Comparison of ENCODE assay signal across 26 mouse cellular contexts in genomic region chr19:4747631-4748312, GRCm38 (mm10). TPM values are rescaled to one million over a fixed set of nuclear protein-coding genes. Genes with fewer than 3 reads are reported as not detected.
DNase-seq lines count a peak whose midpoint lies in the region; ATAC-seq lines count a peak whose summit lies in the region.
"Had no signal": no experiment of that assay in that cellular context is flagged by ENCODE, and none has a peak within 500 bp of the region (broad histone marks: within the 10 kb centered on the region; RNA-seq: fewer than 3 reads in every experiment).

No protein-coding gene starts in this region.

- 88% methylated on average over 9 of the region's 9 CpGs for WGBS in heart, embryonic 13.5 days

- no peaks in the 10 kb centered on the region for H3K36me3 ChIP-seq in heart, embryonic 13.5 days
- H3K36me3 ChIP-seq: stomach, embryonic 15.5 days had no signal

- H3K27me3 ChIP-seq in heart, embryonic 13.5 days (replicated peaks): no peaks in the 10 kb centered on the region
- H3K27me3 ChIP-seq: embryonic facial prominence, embryonic 12.5 days; stomach, embryonic 15.5 days had no signal

- H3K9ac ChIP-seq in heart, embryonic 13.5 days: peak overlapping the region; percentile 47; the same call in 1 of the 2 replicates
- H3K9ac ChIP-seq: embryonic facial prominence, embryonic 12.5 days; hindbrain, embryonic 14.5 days; liver, embryonic 14.5 days; stomach, embryonic 15.5 days had no signal

- DNase-seq in cerebellum, postnatal 10 days: peak; percentile 49 to 58
- no peak for DNase-seq in cerebellum, adult 11 months
- no peak for DNase-seq in heart, adult 9 months (ENCODE audit: low spot score in 2 of 2)
- DNase-seq in cerebellum, postnatal 14 days: peak; percentile 50 to 63
- peak; percentile 48 to 61 for DNase-seq in cerebellum, postnatal 36 days
- DNase-seq: adrenal gland, adult 2 months; adrenal gland, postnatal 36 days; B cell, adult 2 months; embryo, embryonic 11 days; kidney, adult 9 months; kidney, postnatal 10 days; layer of hippocampus, postnatal 36 days; left cerebral cortex, postnatal 4 days; liver; lung, adult 2 months; lung, postnatal 10 days; midbrain, embryonic 14.5 days had no signal

- H3K4me1 ChIP-seq in heart, embryonic 13.5 days: peaks cover 8% of the 10 kb centered on the region
- H3K4me1 ChIP-seq: stomach, embryonic 15.5 days had no signal

- no peak for ATAC-seq in heart, embryonic 13.5 days (ENCODE audit: extremely low read depth, insufficient number of reproducible peaks, low FRiP score, low TSS enrichment)
- ATAC-seq: forebrain, embryonic 14.5 days; intestine, postnatal 0 days had no signal

- H3K9me3 ChIP-seq in heart, embryonic 13.5 days: no peaks in the 10 kb centered on the region
- H3K9me3 ChIP-seq: embryonic facial prominence, embryonic 12.5 days; stomach, embryonic 15.5 days had no signal

- H3K4me2 ChIP-seq in heart, embryonic 13.5 days: no peak overlapping the region
- H3K4me2 ChIP-seq: embryonic facial prominence, embryonic 12.5 days; hindbrain, embryonic 14.5 days; stomach, embryonic 15.5 days had no signal

- H3K27ac ChIP-seq in heart, embryonic 13.5 days (replicated peaks): no peak overlapping the region
- H3K27ac ChIP-seq: embryonic facial prominence, embryonic 12.5 days; heart, adult 2 months; hindbrain, embryonic 14.5 days; liver, embryonic 14.5 days; stomach, embryonic 15.5 days had no signal

- H3K4me3 ChIP-seq in heart, embryonic 13.5 days: no peak overlapping the region
- H3K4me3 ChIP-seq: embryonic facial prominence, embryonic 12.5 days; heart, adult 2 months; stomach, embryonic 15.5 days had no signal

RNA-seq across cellular contexts. Expression of gene Rbm4b, which starts 8.5 kb away (rescaled TPM):
- 36.1 and 40.6 TPM in 2 replicates for polyA plus RNA-seq in heart, embryonic 13.5 days (2015; fragmentation: Nextera tagmentation; extraction: Ambion mirVana)

RNA-seq across cellular contexts. Expression of gene Sptbn2, which starts 36.8 kb away (rescaled TPM):
- polyA plus RNA-seq in heart, embryonic 13.5 days (2015; fragmentation: Nextera tagmentation; extraction: Ambion mirVana): 0.16 and 0.33 TPM in 2 replicates

RNA-seq across cellular contexts. Expression of gene Rbm4, which starts 45.9 kb away (rescaled TPM):
- polyA plus RNA-seq in heart, embryonic 13.5 days (2015; fragmentation: Nextera tagmentation; extraction: Ambion mirVana): 45.5 and 50.8 TPM in 2 replicates

RNA-seq across cellular contexts. Expression of gene Gm960, which starts 49.3 kb away (rescaled TPM):
- polyA plus RNA-seq in heart, embryonic 13.5 days (2015; fragmentation: Nextera tagmentation; extraction: Ambion mirVana): 1.4 and 1.6 TPM in 2 replicates
- polyA plus RNA-seq: heart, adult 2 months; large intestine, adult 2 months had no signal

Comparison
In these comparisons a context has a peak if more than half of its experiments do, and no peak if none do; other contexts are left out.
1. DNase-seq: peak in cerebellum, postnatal 10 days (2 of 2), cerebellum, postnatal 14 days (2 of 2) and cerebellum, postnatal 36 days (2 of 2); none in cerebellum, adult 11 months (single experiment) and heart, adult 9 months (0 of 2).